Mouse (Mus musculus): ENCODE results near the gene Tsacc.

Gene Tsacc

DNA sequence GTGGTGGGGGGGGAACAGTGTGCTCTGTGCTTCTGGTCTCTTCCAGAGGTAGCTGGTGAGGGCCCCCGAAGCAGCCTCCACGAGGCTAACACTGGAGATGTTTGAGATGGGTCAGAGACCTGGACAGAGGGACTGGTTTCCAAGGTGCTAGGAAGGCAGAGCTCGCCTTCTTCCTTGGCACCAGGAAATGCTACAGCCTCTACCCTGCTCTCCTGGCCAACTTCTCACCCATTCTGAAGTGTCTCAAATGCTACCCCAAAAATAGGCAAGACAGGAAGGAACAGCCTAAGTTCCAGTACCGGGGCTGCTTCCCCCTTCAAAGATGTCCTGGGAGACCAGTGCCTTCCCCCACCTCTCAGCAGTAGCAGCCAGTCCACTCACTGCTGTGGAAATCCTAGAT is 57.4 kb downstream of the Tsacc start:
- DNase-seq (ENCODE audit: low read depth, low spot score): no peak

DNA sequence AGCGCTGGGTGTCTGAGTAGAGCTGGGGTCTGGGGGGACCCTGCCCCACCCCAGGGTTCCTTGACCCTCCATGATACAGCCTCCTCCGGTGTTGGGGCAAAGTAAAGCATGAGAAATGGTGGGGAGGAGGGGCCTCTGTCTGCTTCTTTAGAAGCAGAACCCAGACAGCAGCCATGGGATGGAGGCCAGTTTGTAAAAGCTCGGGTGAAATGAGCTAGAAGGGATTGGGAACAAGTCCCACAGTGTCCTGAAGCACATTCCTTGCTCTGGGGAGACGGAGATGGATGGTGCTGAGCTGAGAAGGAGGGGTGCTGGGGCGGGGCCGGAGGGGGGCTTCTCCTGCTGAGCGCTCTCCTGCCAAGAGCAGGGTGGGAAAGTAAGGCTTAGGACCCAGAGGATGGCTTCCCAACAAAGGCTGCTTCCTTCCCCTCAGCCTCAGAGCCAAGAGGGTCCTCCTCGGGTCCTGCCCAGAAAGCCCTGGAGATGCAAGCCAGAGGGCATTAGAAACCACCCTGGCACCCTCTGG is 57.9 kb downstream of the Tsacc start:
- no peak for DNase-seq (ENCODE audit: low read depth, low spot score)

DNA sequence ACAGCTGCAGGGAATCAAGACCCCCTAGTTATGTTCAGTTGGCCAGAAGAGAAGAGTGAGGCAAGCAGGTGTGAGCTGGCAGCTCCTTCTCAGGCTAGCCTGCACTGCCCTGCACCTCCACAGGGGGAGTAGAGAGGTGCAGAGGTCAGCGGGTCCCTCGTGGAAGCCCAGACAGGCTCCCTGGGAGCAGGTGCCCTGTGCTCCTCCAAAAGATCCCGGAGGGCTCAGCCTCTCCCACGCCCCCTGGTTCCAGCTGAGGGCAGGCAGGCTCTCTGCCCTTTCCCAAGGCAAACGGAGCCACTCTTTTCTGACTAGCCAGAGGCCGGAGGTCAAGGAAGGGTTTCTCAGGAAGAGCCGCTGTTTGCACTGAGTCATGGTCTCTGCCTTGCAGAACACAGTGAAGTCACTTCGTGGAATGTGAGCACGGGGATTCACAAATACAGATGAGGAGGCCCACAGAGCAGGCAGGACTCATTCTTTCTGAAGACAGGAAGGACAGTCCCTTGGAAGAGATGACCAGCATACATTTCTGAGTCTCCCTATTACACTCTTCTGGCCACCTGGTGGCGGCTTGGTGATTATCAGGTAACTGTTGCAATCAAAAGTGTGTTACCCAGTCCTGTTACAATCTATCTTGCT is 59.1 kb downstream of the Tsacc start:
- no peak for DNase-seq (ENCODE audit: low read depth, low spot score)

DNA sequence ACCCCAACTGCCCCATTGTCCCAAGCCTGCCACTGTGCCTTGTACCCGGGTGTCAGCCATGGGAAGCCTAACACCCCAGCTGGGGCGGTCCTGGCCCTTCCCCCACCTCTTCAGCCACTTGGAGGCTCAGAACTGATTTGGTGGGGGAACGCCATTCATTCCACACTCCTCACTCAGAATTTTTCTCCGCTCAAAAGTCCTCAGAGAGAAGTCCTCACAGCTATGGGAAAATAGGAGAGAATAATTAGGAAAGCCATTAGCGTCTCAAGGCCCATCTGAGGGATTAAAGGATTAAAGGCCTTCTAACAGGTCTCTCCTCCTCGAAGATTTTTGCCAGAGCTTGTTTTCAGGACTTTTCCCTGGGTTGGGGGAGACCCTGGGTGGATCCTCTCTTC is 59.6 kb downstream of the Tsacc start:
- DNase-seq (ENCODE audit: low read depth, low spot score): no peak

DNA sequence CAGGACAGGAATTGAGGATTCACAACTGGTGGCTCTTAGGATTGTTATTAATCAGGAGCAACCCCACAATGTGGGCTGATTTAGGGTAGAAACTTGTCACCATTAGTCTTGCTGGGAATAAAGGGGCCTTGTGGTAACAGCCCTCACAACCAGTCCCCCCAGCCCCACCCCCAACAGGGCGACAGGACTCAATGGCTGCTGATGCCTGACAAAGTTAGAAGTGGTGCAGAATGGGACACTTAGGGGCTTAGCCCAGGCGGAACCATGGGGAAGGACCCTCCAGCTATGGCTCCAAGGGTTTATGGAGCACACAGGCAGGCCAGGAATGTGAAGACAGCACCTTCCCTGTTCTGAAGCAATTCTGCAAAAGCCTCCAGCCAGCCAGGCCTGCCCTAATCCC is 61.2 kb downstream of the Tsacc start:
- DNase-seq (ENCODE audit: low read depth, low spot score): no peak

DNA sequence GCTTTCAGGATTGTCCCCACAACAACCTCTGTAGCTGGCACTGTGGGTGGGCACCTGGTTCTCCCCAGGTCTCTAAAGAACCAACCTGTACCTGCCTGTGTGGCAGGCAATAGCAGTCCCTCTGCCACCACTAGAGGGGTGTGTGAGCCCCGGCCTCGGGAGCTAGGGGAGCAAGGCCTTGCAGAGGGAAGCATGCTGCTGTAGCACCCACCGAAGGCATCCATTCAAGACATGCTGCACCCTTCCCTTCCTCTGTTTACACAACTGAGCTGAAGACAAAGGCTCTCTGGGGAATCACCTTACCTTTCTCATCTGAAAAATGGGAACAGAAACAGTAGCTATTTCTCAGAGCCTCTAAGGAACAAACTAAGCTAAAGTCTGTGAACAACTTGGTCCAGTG is 61.6 kb downstream of the Tsacc start:
- DNase-seq (ENCODE audit: low read depth, low spot score): no peak

DNA sequence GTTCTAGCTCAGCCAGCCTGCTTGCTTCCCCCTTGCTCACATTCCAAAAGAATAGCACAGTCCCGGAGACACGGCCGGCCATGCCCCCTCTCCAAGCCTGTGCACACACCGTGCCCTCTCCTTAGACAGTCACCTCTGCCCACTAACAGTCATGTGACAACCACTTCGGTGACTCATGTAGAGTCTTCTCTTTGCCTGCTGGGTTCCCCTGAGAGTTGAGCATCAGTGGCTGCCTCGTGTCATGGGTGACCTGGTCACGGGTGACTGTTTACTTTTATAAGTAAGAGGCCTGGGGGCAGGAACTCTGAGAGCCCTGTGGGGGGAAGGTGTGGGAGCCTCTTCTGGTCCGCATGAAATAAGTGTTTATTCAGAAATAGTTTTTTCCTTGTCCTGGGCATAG is 62.8 kb downstream of the Tsacc start:
- no peak for DNase-seq (ENCODE audit: low read depth, low spot score)

DNA sequence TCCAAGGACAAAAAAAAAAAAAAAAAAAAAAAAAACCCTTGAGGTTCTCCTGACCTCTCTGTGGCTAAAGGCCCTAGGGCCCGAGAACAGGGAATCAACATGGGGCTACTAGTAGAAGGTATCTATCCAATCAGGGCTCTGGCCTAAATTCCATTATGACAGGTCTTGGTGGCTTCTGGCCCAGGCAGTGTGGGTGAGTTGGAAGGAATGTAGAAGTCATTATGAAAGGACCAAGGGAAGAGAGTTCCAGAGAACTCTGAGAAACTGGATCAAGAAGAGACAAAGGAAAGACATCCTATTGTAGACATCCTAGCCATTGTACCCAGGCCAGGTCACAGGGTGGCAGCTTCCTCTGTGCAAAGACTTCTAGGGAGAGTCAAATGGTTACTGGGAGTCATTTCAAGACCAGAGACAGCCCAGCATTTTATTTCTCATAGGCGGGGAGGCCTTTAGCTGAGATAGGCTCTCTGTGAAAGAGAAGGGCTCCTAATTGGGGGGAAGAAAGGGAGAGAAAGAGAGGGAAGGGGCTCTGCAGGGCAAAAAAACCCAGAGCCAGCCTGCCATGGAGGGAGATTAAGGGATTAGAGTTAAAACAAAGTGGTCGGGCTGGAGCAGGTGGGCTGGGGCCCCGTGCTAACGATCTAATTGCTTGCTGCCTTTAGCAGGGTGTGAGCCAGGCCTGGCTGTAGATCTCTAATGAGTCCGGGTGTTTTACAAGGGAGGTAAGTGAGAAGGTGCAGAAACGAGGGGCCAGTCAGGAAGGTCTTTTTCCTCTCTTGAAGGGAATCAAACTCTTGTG is 63.7 kb downstream of the Tsacc start:
- no peak for DNase-seq (ENCODE audit: low read depth, low spot score)

Data from skeletal muscle tissue, adult 2 months (tissue).